ENCODE assay signal across 12 mouse cellular contexts in the genomic region with DNA sequence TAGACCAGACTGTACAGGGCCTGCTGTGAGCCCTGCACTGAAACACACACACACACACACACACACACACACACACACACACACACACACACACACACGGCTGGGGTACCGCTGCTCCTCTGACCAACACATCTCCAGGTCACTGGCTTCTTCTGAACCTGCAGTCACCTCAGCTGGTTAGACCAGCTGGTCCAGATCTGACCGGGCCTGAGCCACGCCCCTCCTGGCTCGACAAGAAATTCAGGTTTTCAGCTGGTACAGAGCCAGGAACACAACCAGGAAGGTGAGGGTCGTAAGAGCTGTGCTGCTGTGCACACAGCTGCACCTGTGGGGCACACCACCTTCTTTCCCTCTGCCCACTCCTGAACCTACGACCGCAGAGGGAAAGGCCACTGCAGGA. TPM values are rescaled to one million over a fixed set of nuclear protein-coding genes. Genes with fewer than 3 reads are reported as not detected.
DNase-seq lines count a peak whose midpoint lies in the region; ATAC-seq and TF ChIP-seq lines count a peak whose summit lies in the region.
"Had no signal": no experiment of that assay in that cellular context is flagged by ENCODE, and none has a peak within 500 bp of the region (broad histone marks: within the 10 kb centered on the region; RNA-seq: fewer than 3 reads in every experiment).

No protein-coding gene starts in this region.

- no peak overlapping the region for H3K9ac ChIP-seq in liver, postnatal 0 days (replicated peaks)
- no peak overlapping the region for H3K9ac ChIP-seq in hindbrain, embryonic 14.5 days
- H3K9ac ChIP-seq: forebrain, embryonic 15.5 days had no signal

- ATAC-seq in liver, postnatal 0 days = no peak
- ATAC-seq in inflammation-experienced regulatory T-cells, adult 6 months = no peak
- ATAC-seq in hindbrain, embryonic 14.5 days (ENCODE audit: low FRiP score) = no peak
- ATAC-seq: forebrain, embryonic 15.5 days had no signal

- H3K27me3 ChIP-seq in heart, embryonic 10.5 days (ENCODE audit: insufficient read depth, poor library complexity, severe bottlenecking) = no peaks in the 10 kb centered on the region
- H3K27me3 ChIP-seq in liver, postnatal 0 days (ENCODE audit: insufficient read depth, low read length) = no peaks in the 10 kb centered on the region
- no peaks in the 10 kb centered on the region for H3K27me3 ChIP-seq in hindbrain, embryonic 14.5 days (ENCODE audit: control insufficient read depth, insufficient read depth, low read length)
- H3K27me3 ChIP-seq: forebrain, embryonic 15.5 days had no signal

- no peaks in the 10 kb centered on the region for H3K9me3 ChIP-seq in heart, embryonic 10.5 days
- no peaks in the 10 kb centered on the region for H3K9me3 ChIP-seq in liver, postnatal 0 days (ENCODE audit: low read length)
- H3K9me3 ChIP-seq in hindbrain, embryonic 14.5 days (ENCODE audit: control insufficient read depth, low read length) = no peaks in the 10 kb centered on the region
- H3K9me3 ChIP-seq: forebrain, embryonic 15.5 days had no signal

- H3K36me3 ChIP-seq in heart, embryonic 10.5 days = no peaks in the 10 kb centered on the region
- H3K36me3 ChIP-seq in liver, postnatal 0 days (replicated peaks; ENCODE audit: insufficient read depth, low read length) = no peaks in the 10 kb centered on the region
- H3K36me3 ChIP-seq in hindbrain, embryonic 14.5 days (replicated peaks; ENCODE audit: control insufficient read depth, insufficient read depth) = no peaks in the 10 kb centered on the region
- H3K36me3 ChIP-seq: forebrain, embryonic 15.5 days had no signal

- peak overlapping the region; percentile 39; the same call in 1 of the 2 replicates for H3K4me2 ChIP-seq in liver, postnatal 0 days (ENCODE audit: low read depth, low read length)
- no peak overlapping the region for H3K4me2 ChIP-seq in hindbrain, embryonic 14.5 days (replicated peaks)
- H3K4me2 ChIP-seq: forebrain, embryonic 15.5 days had no signal

- H3K4me3 ChIP-seq in heart, embryonic 10.5 days = no peak overlapping the region
- peak overlapping the region; percentile 17 for H3K4me3 ChIP-seq in liver, postnatal 0 days (ENCODE audit: low read depth, low read length)
- no peak overlapping the region for H3K4me3 ChIP-seq in hindbrain, embryonic 14.5 days (replicated peaks; ENCODE audit: low read length)
- H3K4me3 ChIP-seq: forebrain, embryonic 15.5 days had no signal

- TF ChIP-seq CTCF in liver, postnatal 0 days (IDR thresholded peaks at IDR 0.05; ENCODE audit: low read depth) = no peak

- H3K27ac ChIP-seq in heart, embryonic 10.5 days = peak overlapping the region; percentile 80; the same call in 1 of the 2 replicates
- H3K27ac ChIP-seq in liver, postnatal 0 days (ENCODE audit: low read depth) = no peak overlapping the region; the same call in 1 of the 2 replicates
- no peak overlapping the region for H3K27ac ChIP-seq in hindbrain, embryonic 14.5 days
- H3K27ac ChIP-seq: forebrain, embryonic 15.5 days had no signal

- DNase-seq in heart, embryonic 10.5 days (ENCODE audit: low spot score) = no peak
- DNase-seq in heart, postnatal 10 days = no peak
- peak; percentile 80 for DNase-seq in kidney, adult 9 months
- no peak for DNase-seq in liver, postnatal 0 days
- DNase-seq in urinary bladder, postnatal 14 days (ENCODE audit: low spot score) = peak; percentile 91
- no peak for DNase-seq in cerebellum, postnatal 25 days
- DNase-seq in hindbrain, embryonic 14.5 days (ENCODE audit: low spot score) = no peak
- DNase-seq: cerebellum, adult 18-20 months; heart, postnatal 36 days; right cerebral cortex, postnatal 25 days had no signal

- WGBS in heart, embryonic 10.5 days = 37% methylated on average over 8 of the region's 8 CpGs
- 54% methylated on average over 7 of the region's 8 CpGs for WGBS in liver, postnatal 0 days (ENCODE audit: insufficient replicate concordance)
- 67% methylated on average over 7 of the region's 8 CpGs for WGBS in hindbrain, embryonic 14.5 days

- peaks cover 79% of the 10 kb centered on the region for H3K4me1 ChIP-seq in heart, embryonic 10.5 days
- peaks cover 40% of the 10 kb centered on the region for H3K4me1 ChIP-seq in liver, postnatal 0 days (ENCODE audit: insufficient read depth)
- H3K4me1 ChIP-seq in hindbrain, embryonic 14.5 days (replicated peaks; ENCODE audit: control insufficient read depth, insufficient read depth, low read length) = peaks cover 29% of the 10 kb centered on the region

- TF ChIP-seq EP300 in liver, postnatal 0 days (IDR thresholded peaks at IDR 0.05; ENCODE audit: low read depth) = no peak

- intact Hi-C loops in heart, postnatal 10 days (cut with DNase I) = loop anchor here (5.0 kb wide), 1 partner anchor 274 kb away; no protein-coding TSS in a partner anchor

RNA-seq across cellular contexts. Expression of a gene that starts 13.2 kb away (rescaled TPM):
- polyA plus RNA-seq in heart, embryonic 10.5 days (2016; fragmentation: Nextera tagmentation; extraction: Ambion mirVana) = 0.33 TPM in 2 replicates
- under 1 TPM; 0.12 to 0.14 TPM for total RNA-seq in heart, postnatal 10 days (2021)
- 0.23 and 0.27 TPM in 2 replicates for polyA plus RNA-seq in liver, postnatal 0 days (2015; fragmentation: Nextera tagmentation; extraction: Ambion mirVana)
- not detected for polyA plus RNA-seq in inflammation-experienced regulatory T-cells, adult 6 months (2017; shearing (Covaris generic))
- 0.31 and 0.32 TPM in 2 replicates for polyA plus RNA-seq in hindbrain, embryonic 14.5 days (2014; fragmentation: Nextera tagmentation; extraction: Ambion mirVana)

RNA-seq across cellular contexts. Expression of a gene that starts 19.6 kb away (rescaled TPM):
- 9.4 and 11.0 TPM in 2 replicates for polyA plus RNA-seq in heart, embryonic 10.5 days (2016; fragmentation: Nextera tagmentation; extraction: Ambion mirVana)
- 1 to 10 TPM; 1.9 to 3.0 TPM for total RNA-seq in heart, postnatal 10 days (2021)
- 4.4 and 4.5 TPM in 2 replicates for polyA plus RNA-seq in liver, postnatal 0 days (2015; fragmentation: Nextera tagmentation; extraction: Ambion mirVana)
- polyA plus RNA-seq in inflammation-experienced regulatory T-cells, adult 6 months (2017; shearing (Covaris generic)) = 1 to 10 TPM in 2 of 3 experiments, under 1 TPM in 1; 0.77 to 3.2 (median 2.4) TPM
- polyA plus RNA-seq in hindbrain, embryonic 14.5 days (2014; fragmentation: Nextera tagmentation; extraction: Ambion mirVana) = 16.7 and 18.0 TPM in 2 replicates

RNA-seq across cellular contexts. Expression of a gene that starts 39.2 kb away (rescaled TPM):
- polyA plus RNA-seq in heart, embryonic 10.5 days (2016; fragmentation: Nextera tagmentation; extraction: Ambion mirVana) = 16.4 and 17.3 TPM in 2 replicates
- total RNA-seq in heart, postnatal 10 days (2021) = 1 to 10 TPM; 4.2 to 4.6 TPM
- 6.5 and 7.6 TPM in 2 replicates for polyA plus RNA-seq in liver, postnatal 0 days (2015; fragmentation: Nextera tagmentation; extraction: Ambion mirVana)
- polyA plus RNA-seq in inflammation-experienced regulatory T-cells, adult 6 months (2017; shearing (Covaris generic)) = 1 to 10 TPM; 1.4 to 2.1 (median 1.7) TPM
- 20.0 and 24.3 TPM in 2 replicates for polyA plus RNA-seq in hindbrain, embryonic 14.5 days (2014; fragmentation: Nextera tagmentation; extraction: Ambion mirVana)

RNA-seq across cellular contexts. Expression of a gene that starts 40.8 kb away (rescaled TPM):
- polyA plus RNA-seq in heart, embryonic 10.5 days (2016; fragmentation: Nextera tagmentation; extraction: Ambion mirVana) = 0.06 TPM in 1 of 2 replicates, not detected in the other
- total RNA-seq in heart, postnatal 10 days (2021) = not detected
- polyA plus RNA-seq in liver, postnatal 0 days (2015; fragmentation: Nextera tagmentation; extraction: Ambion mirVana) = 0.05 TPM in 2 replicates
- polyA plus RNA-seq in inflammation-experienced regulatory T-cells, adult 6 months (2017; shearing (Covaris generic)) = under 1 TPM in 1 of 3 experiments, not detected in 2; 0.13 TPM
- 0.25 and 0.31 TPM in 2 replicates for polyA plus RNA-seq in hindbrain, embryonic 14.5 days (2014; fragmentation: Nextera tagmentation; extraction: Ambion mirVana)
- total RNA-seq: heart, postnatal 36 days had no signal

Comparison
In these comparisons a context has a peak if more than half of its experiments do, and no peak if none do; other contexts are left out.
1. DNase-seq: peak in kidney, adult 9 months (single experiment) and urinary bladder, postnatal 14 days (single experiment); none in heart, embryonic 10.5 days (single experiment), heart, postnatal 10 days (0 of 2), liver, postnatal 0 days (single experiment), cerebellum, postnatal 25 days (0 of 2) and hindbrain, embryonic 14.5 days (single experiment).